Mouse (Mus musculus) cortical plate, adult 2 months (tissue): ENCODE measurements at regions not wholly inside any gene's neighbourhood (a gene's known extent, or its start where the extent isn't known, plus 50 kb on each side); places are given as distances from the start of the nearest gene placed in this dataset.

ENCODE experiments used
- CTCF ChIP-seq: fragments of 200-500 bp; IDR thresholded peaks from 2 replicates; pipeline ENCODE4 v1.5.1; 2011; ENCODE audit warnings: mild to moderate bottlenecking, control low read depth, low read length; ENCODE audit not compliant: insufficient read depth; ENCODE audit errors: extremely low read depth
- POLR2A ChIP-seq: fragments of 200-500 bp; IDR thresholded peaks from 2 replicates; pipeline ENCODE4 v1.6.1; 2011; ENCODE audit warnings: mild to moderate bottlenecking, low read length, control low read depth; ENCODE audit not compliant: insufficient read depth; ENCODE audit errors: extremely low read depth

GRCm38 (mm10) chr13:97625391-97625790 is 135.0 kb downstream of the Gm10260 start:
- TF ChIP-seq CTCF (no peak), POLR2A (no peak)
